Mouse (Mus musculus) kidney, embryonic 15.5 days (tissue): ENCODE data around the gene Ranbp3l. TPM values are rescaled to one million over a fixed set of nuclear protein-coding genes. Genes with fewer than 3 reads are reported as not detected.

Experiments
- ATAC-seq: fragments of 200-750 bp; cut with Nextera tagmentation; replicated peaks from 2 replicates; pipeline ENCODE4 v1.8.0; 2017; ENCODE audit warnings: moderate TSS enrichment; ENCODE audit not compliant: low FRiP score
- H3K27ac ChIP-seq: fragments of 300-500 bp; sonication (generic); 2 replicates; pipeline ENCODE4 v1.5.1; 2015; ENCODE audit warnings: mild to moderate bottlenecking, inconsistent platforms
- H3K27me3 ChIP-seq: fragments of 300-500 bp; sonication (generic); 2 replicates; pipeline ENCODE4 v1.6.1; 2015; ENCODE audit warnings: inconsistent platforms
- H3K36me3 ChIP-seq: fragments of 300-500 bp; sonication (generic); 2 replicates; pipeline ENCODE4 v1.6.1; 2015; ENCODE audit warnings: inconsistent platforms
- H3K4me1 ChIP-seq: fragments of 300-500 bp; sonication (generic); 2 replicates; pipeline ENCODE4 v1.6.1; 2015; ENCODE audit warnings: inconsistent platforms
- H3K4me2 ChIP-seq: fragments of 300-500 bp; sonication (generic); 2 replicates; pipeline ENCODE4 v1.6.1; 2015; ENCODE audit warnings: moderate library complexity, mild to moderate bottlenecking, inconsistent platforms
- H3K4me3 ChIP-seq: fragments of 300-500 bp; sonication (generic); replicated peaks from 2 replicates; pipeline ENCODE4 v1.5.1; 2015; ENCODE audit warnings: mild to moderate bottlenecking, inconsistent platforms
- H3K9ac ChIP-seq: fragments of 300-500 bp; sonication (generic); 2 replicates; pipeline ENCODE4 v1.6.1; 2015; ENCODE audit warnings: mild to moderate bottlenecking, inconsistent platforms
- H3K9me3 ChIP-seq: fragments of 300-500 bp; sonication (generic); replicated peaks from 2 replicates; pipeline ENCODE4 v1.6.1; 2016; ENCODE audit warnings: inconsistent platforms
- WGBS: fragments of 180-500 bp; shearing (Covaris S2); methylation state at CpG from one replicate; pipeline ENCODE4 v1.1.7; 2015; ENCODE audit warnings: mixed read lengths; 5-methylcytosine and 5-hydroxymethylcytosine counted together
- polyA plus RNA-seq: library from polyadenylated mRNA; unstranded; fragments of >200 nt; fragmentation: Nextera tagmentation; extraction: Ambion mirVana; gene quantifications from 2 replicates; pipeline ENCODE4 v1.2.1, GENCODE M21; 2015

Ranbp3l gene
- polyA plus RNA-seq, 1 experiment from 2014 or later: 1.9 TPM

DNA sequence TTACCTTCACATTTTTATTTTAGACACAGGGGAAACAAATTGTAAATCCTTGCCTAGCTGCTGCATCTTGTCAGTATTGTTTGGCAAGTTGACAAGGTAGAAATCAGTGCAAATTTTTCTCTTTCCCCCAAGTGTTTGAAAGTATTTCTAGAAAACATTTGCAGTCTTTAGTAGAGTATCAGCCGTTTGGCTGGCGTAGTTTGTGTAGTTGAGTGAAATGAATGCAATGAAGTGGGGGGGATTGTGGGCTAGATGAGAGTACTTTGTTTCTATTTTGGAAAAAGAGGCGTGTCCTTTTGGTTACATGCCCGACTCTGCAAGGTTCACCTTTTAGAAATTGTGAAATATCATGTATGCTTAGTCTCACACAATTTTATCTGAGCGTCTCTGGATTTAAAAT lies 104.9 kb downstream of the Ranbp3l start:
- Histone ChIP-seq H3K4me3 (peak overlapping the region; percentile 82), H3K9ac (peak overlapping the region; percentile 71), H3K27ac (no peak overlapping the region), H3K9me3 (no peaks in the 10 kb centered on the region), H3K4me1 (peaks cover 39% of the 10 kb centered on the region), H3K4me2 (peak overlapping the region; percentile 73), H3K36me3 (no peaks in the 10 kb centered on the region), H3K27me3 (no peaks in the 10 kb centered on the region)
- WGBS: 34% methylated on average over 5 of the region's 5 CpGs
- ATAC-seq: no peak

DNA sequence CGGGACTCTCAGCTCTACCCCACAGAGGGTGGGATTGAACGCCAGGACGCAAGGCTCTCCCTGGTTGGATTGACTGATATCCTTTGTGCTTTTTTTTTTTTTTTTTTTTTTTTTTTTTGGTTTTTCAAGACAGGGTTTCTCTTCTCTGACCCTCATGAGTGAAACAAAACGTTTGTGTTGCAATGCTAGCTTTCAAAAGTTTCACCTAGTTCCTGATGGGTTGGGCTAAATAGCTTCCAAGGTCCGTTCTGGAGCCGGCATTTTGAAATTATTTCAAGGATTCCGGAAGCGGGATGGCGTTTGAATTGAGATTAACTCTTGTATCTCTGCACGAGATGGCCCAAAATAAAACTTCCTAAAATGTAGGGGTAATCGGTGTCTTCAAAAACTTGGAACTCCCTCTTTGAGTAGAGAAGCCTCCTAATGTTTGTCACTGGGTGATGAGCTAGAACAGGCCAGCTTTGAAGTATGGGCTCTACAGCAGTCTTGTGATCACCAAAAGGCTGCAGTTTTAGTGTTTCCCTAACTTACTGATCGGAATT lies 105.4 kb downstream of the Ranbp3l start:
- Histone ChIP-seq H3K9me3 (no peaks in the 10 kb centered on the region), H3K36me3 (no peaks in the 10 kb centered on the region), H3K27me3 (no peaks in the 10 kb centered on the region), H3K4me1 (peaks cover 39% of the 10 kb centered on the region), H3K4me3 (peak overlapping the region; percentile 82), H3K27ac (no peak overlapping the region; the same call in 1 of the 2 replicates), H3K4me2 (peak overlapping the region; percentile 73), H3K9ac (no peak overlapping the region)
- WGBS: 46% methylated on average over 12 of the region's 12 CpGs
- no peak for ATAC-seq

DNA sequence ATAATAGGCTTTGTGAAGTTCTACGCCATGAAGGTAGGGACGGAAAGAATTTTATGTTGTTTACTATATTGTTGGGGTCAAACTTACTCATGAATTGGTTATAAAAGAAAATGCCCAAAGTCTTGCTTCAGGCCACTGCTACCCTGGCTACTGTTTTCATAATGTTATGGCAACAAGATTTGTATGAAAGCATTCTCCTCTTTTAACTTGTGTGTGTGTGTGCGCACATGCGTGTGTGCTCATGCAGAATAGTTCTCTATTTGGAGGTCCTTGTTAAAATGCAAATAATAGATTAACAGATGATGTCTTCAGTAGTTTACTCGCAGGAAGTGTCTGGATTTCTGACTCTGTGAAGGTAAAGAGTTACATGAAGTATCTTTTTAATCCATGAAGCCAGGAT lies 105.9 kb downstream of the Ranbp3l start:
- Histone ChIP-seq H3K27ac (no peak overlapping the region; the same call in 1 of the 2 replicates), H3K9ac (no peak overlapping the region), H3K36me3 (no peaks in the 10 kb centered on the region), H3K4me3 (peak overlapping the region; percentile 82), H3K4me1 (peaks cover 44% of the 10 kb centered on the region), H3K9me3 (no peaks in the 10 kb centered on the region), H3K27me3 (no peaks in the 10 kb centered on the region), H3K4me2 (peak overlapping the region; percentile 73)
- 80% methylated on average over 5 of the region's 5 CpGs for WGBS
- no peak for ATAC-seq

DNA sequence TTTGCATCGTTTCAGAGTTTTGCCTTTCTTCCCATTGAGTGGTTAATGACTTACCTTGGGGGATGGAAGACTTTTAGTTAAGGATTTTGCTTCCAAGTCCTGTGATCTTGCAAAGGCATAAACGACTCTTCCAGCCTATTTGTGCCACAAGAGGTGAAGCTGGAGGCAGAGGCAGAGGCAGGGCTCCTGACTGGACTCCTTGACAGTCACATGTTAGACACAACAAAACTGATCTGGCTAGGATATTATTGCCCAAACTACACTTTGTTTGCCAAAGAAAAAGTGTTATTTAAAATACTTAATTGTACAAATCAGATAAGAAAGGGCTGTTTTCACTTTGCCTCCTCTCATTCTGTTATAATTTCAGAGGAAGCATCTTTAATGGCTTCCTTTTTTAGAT lies 106.4 kb downstream of the Ranbp3l start:
- Histone ChIP-seq H3K9ac (no peak overlapping the region), H3K27me3 (no peaks in the 10 kb centered on the region), H3K4me2 (no peak overlapping the region), H3K4me3 (no peak overlapping the region), H3K27ac (no peak overlapping the region), H3K4me1 (peaks cover 48% of the 10 kb centered on the region), H3K9me3 (no peaks in the 10 kb centered on the region), H3K36me3 (no peaks in the 10 kb centered on the region)
- no peak for ATAC-seq
- 22% methylated on average over 2 of the region's 2 CpGs for WGBS

DNA sequence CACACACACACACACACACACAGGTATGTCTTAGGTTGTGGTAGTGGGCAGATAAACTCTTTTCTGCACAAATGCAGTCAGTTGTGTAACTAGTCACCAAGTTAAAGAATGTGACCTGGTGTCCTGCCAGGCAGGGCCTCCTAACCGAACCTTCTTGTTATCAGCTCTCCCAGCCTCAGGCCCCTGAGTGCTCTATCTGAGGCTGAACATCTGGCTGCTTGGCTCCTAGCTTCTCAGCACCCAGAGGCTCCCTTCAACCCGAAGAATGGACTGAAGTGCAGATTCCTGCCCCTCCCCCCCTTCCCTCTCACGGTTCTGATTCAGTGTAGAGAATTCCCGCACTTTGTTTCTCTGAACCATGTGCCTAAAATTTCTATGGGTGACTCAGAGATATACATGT lies 106.9 kb downstream of the Ranbp3l start:
- peaks cover 51% of the 10 kb centered on the region for H3K4me1 ChIP-seq
- no peak overlapping the region for H3K27ac ChIP-seq
- ATAC-seq: no peak
- H3K36me3 ChIP-seq: no peaks in the 10 kb centered on the region
- H3K4me3 ChIP-seq: no peak overlapping the region
- no peaks in the 10 kb centered on the region for H3K27me3 ChIP-seq
- H3K9ac ChIP-seq: no peak overlapping the region
- 16% methylated on average over 4 of the region's 4 CpGs for WGBS
- peak overlapping the region; percentile 27; the same call in 1 of the 2 replicates for H3K4me2 ChIP-seq
- H3K9me3 ChIP-seq: no peaks in the 10 kb centered on the region

DNA sequence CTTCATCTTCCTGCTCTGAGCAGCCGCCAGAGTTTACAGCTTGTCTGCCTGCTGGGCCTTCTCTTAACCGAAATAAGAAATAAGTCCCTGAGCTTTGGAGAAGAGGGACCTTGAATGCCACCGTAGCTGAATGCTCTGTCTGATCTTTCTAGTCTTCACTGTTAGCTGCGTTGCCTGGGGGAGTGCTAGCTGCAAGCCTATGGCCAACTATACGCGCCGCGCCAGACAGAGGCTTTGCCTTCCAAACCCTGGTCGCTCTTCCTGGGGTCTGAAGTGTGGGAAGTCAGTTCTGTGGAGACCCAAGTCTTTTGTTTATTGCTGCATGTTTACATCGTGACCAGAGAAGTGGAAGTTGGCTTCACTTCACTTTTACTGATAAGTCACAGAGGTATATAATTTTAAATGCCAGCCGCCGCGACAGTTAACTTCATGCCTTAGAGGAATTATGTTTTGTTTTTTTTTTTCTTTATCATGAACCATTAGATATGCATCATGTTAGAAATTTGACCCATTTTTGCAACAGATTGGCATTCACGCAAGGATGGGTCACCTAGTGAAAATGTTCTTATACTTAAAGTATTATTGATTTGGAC lies 108.0 kb downstream of the Ranbp3l start:
- Histone ChIP-seq H3K9me3 (no peaks in the 10 kb centered on the region), H3K27ac (no peak overlapping the region), H3K36me3 (no peaks in the 10 kb centered on the region), H3K4me3 (no peak overlapping the region), H3K4me2 (no peak overlapping the region), H3K9ac (no peak overlapping the region), H3K27me3 (no peaks in the 10 kb centered on the region), H3K4me1 (peaks cover 48% of the 10 kb centered on the region)
- WGBS: 74% methylated on average over 14 of the region's 14 CpGs
- no peak for ATAC-seq

DNA sequence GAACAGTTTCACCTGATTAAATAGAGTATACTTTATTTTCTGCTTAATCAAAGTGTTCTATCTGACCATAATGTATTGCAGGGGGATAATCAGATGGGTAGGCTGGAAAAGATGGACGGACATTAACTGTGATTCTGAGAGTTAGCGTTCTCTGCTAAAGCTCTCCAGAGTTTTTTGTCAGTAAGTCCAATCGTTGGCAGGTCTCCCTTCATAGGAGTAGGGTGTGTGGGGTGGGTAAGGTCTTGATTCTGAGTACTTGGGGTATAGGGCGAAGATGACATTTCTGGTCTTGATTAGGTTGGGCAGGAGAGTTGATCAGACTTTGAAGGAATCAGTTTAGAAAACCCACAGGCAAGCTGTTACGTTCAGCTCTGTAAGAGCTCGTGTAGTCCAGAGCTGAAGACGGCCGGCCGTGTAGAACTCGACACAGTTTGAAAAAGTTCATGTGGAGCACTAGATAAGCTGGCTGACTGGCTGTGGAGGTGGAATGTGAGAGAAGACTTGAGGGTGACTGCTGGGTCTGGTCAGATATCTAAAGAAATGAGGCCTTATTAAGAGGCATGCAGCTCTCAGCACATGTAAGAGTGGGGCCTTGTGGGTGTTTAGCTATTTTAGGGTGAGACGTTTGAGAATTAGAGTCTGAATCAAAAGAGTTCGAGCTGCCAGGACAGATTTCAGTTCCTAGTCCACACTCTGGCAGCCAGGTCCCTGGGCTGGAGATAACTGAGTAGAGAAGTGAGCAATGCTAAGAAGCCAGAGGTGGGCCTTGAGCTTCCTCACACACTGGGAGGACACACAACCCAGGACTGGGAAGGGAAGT lies 110.9 kb downstream of the Ranbp3l start:
- ATAC-seq: peak; percentile 31; the same call in 1 of the 2 replicates
- peaks cover 43% of the 10 kb centered on the region for H3K4me1 ChIP-seq

DNA sequence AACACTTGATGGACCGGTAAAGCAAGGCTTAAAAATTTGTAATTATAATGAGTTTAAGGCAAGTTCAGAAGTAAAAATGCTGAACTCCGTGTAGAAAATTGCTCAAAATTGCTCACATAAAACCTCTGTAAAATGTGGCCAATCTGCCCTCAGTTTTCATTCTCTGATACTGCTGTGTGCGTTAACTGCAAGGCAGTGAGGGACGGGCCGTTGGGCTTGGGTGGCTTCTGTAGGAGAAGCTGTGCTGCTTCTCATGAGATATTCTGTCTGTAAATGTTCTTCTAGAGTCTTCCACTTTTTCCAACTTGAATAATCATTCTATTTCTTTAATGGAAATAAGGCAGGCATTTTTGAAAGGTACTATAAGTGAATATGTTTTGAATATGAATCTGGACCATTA lies 111.9 kb downstream of the Ranbp3l start:
- no peak for ATAC-seq
- no peaks in the 10 kb centered on the region for H3K27me3 ChIP-seq
- peak overlapping the region; percentile 37; the same call in 1 of the 2 replicates for H3K27ac ChIP-seq
- H3K36me3 ChIP-seq: peaks cover 3% of the 10 kb centered on the region; the same call in 1 of the 2 replicates
- WGBS: 55% methylated on average over 5 of the region's 5 CpGs
- no peak overlapping the region for H3K4me2 ChIP-seq
- no peaks in the 10 kb centered on the region for H3K9me3 ChIP-seq
- peaks cover 35% of the 10 kb centered on the region for H3K4me1 ChIP-seq
- no peak overlapping the region for H3K4me3 ChIP-seq
- H3K9ac ChIP-seq: no peak overlapping the region

More for the DNA sequence above, 110.9 kb downstream of the Ranbp3l start:
- Histone ChIP-seq H3K4me2 (no peak overlapping the region), H3K9me3 (no peaks in the 10 kb centered on the region), H3K27me3 (no peaks in the 10 kb centered on the region), H3K4me3 (no peak overlapping the region), H3K27ac (peak overlapping the region; percentile 37; the same call in 1 of the 2 replicates), H3K36me3 (no peaks in the 10 kb centered on the region), H3K9ac (no peak overlapping the region)
- whole genome bisulfite sequencing: 79% methylated on average over 12 of the region's 12 CpGs

DNA sequence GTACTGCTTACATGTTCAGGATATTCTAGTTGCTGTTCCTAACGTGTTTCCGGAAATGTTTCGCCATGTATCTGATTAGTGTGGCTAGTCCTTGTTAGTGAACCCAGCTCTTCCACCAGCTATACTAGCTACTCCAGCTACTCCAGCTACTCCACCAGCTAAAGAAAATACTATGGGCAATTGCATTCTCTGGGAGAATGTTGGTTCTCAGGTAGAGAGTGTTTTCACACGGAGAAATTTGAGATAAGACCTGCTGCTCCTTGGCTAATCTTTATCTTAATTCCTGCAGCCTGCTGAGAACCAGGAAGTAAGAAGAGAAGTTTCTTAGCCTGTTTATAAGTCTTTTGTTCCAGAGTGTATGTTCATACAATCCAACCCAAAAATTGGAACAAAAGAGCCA lies 112.5 kb downstream of the Ranbp3l start:
- Histone ChIP-seq H3K27me3 (no peaks in the 10 kb centered on the region), H3K9ac (no peak overlapping the region), H3K27ac (peak overlapping the region; percentile 45; the same call in 1 of the 2 replicates), H3K36me3 (peaks cover 3% of the 10 kb centered on the region; the same call in 1 of the 2 replicates), H3K4me2 (no peak overlapping the region), H3K9me3 (no peaks in the 10 kb centered on the region), H3K4me3 (no peak overlapping the region), H3K4me1 (peaks cover 29% of the 10 kb centered on the region)
- WGBS: 69% methylated on average over 4 of the region's 4 CpGs
- ATAC-seq: no peak

DNA sequence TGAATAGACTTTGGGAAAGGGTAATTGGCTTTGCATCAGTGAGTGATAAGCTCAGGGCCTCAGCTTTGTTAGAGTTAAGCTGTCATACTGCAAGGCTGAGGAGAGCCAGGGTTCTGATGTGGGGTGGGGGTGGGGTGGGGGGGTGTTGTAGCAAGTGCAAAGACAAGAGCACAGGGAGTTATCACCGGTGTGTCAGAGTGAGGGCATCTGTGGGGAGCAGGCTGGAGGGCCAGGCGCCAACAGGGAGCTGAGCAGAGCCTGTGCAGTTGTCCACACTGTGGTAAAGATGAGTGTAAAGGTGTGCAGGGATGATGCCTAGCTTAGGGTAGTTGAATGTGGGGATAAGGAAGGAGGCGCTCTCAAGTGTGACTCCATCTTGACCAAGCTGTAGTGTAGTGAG lies 113.5 kb downstream of the Ranbp3l start:
- no peak overlapping the region for H3K27ac ChIP-seq
- H3K27me3 ChIP-seq: no peaks in the 10 kb centered on the region
- no peak overlapping the region for H3K4me3 ChIP-seq
- ATAC-seq: peak; percentile 10; the same call in 1 of the 2 replicates
- no peak overlapping the region for H3K4me2 ChIP-seq
- H3K4me1 ChIP-seq: peaks cover 24% of the 10 kb centered on the region
- no peaks in the 10 kb centered on the region for H3K9me3 ChIP-seq
- 87% methylated on average over 3 of the region's 3 CpGs for WGBS
- peaks cover 7% of the 10 kb centered on the region; the same call in 1 of the 2 replicates for H3K36me3 ChIP-seq
- no peak overlapping the region for H3K9ac ChIP-seq

DNA sequence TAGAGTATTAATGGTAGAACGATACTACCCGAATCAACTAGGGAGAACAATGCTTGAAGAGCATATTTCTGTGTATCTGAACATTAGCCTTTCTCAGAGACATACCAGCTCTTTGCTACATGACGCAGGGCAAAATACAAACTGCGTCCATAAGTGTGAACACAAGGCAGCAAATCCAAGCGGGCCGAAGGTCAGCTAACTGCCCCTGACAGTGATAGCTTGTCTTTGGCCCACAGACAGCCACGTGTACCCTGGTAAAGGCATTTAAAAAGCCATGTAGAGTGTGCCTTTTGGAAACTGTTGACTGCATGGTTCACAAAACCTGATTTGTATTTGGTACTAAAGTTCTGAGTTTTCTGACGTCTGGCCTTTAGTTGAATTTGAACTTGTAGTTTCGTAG lies 115.0 kb downstream of the Ranbp3l start:
- H3K9me3 ChIP-seq: no peaks in the 10 kb centered on the region
- no peak overlapping the region for H3K27ac ChIP-seq
- H3K36me3 ChIP-seq: peaks cover 16% of the 10 kb centered on the region
- H3K4me3 ChIP-seq: no peak overlapping the region
- no peak for ATAC-seq
- H3K4me2 ChIP-seq: no peak overlapping the region
- peaks cover 24% of the 10 kb centered on the region for H3K4me1 ChIP-seq
- H3K27me3 ChIP-seq: no peaks in the 10 kb centered on the region
- 85% methylated on average over 9 of the region's 9 CpGs for WGBS
- H3K9ac ChIP-seq: no peak overlapping the region

DNA sequence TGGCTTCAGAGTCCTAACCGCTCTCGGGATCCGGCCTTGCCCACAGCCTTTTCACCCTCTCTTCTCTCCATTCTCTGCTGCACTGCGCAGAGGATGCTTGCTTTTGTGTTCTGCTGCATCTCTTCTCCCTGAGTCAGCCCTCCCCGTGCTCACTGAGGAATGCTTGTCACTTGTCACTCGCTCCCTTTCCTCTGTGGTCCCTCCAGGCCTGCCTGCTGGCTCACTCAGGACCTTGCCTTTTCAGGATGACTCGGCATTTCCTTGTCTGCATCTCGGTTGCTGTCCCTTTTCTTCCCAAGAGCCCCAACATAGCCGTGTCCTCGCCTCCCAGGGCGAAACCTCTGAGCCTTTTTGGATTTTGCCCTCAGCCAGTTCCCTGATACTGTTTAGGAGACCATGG lies 119.1 kb downstream of the Ranbp3l start:
- H3K27me3 ChIP-seq: no peaks in the 10 kb centered on the region
- H3K4me2 ChIP-seq: no peak overlapping the region
- 81% methylated on average over 11 of the region's 11 CpGs for WGBS
- peaks cover 13% of the 10 kb centered on the region for H3K4me1 ChIP-seq
- ATAC-seq: no peak
- H3K9me3 ChIP-seq: no peaks in the 10 kb centered on the region
- H3K36me3 ChIP-seq: peaks cover 30% of the 10 kb centered on the region
- H3K9ac ChIP-seq: no peak overlapping the region
- H3K4me3 ChIP-seq: no peak overlapping the region
- no peak overlapping the region for H3K27ac ChIP-seq
